Mouse (Mus musculus): ENCODE measurements around the gene Gabrq. TPM values are rescaled to one million over a fixed set of nuclear protein-coding genes. Genes with fewer than 3 reads are reported as not detected.

Gabrq gene
- not detected for polyA plus RNA-seq (2021)

- TF ChIP-seq CTCF (IDR thresholded peaks at IDR 0.05) = no peak
- no peak for ATAC-seq
- in situ Hi-C loops (cut with MboI; ENCODE audit: low pct_unique_long_range_greater_than_20kb) = loop anchor here (5.0 to 10.0 kb wide), 2 partner anchors 813 to 1180 kb away; no protein-coding TSS in a partner anchor
- ChIA-PET POLR2A (interaction anchor here (0.6 kb wide), 1 partner anchor 149 kb away, joined by 3 read pairs; no protein-coding TSS in a partner anchor), CTCF (interaction anchor here (0.9 to 1.9 kb wide), 2 partner anchors 9 to 1177 kb away, joined by 3 to 4 read pairs; no protein-coding TSS in a partner anchor)
- DNase-seq (ENCODE audit: low read depth, low spot score) = no peak
- H3K27me3 ChIP-seq = peaks cover 53% of the 10 kb centered on the region
These were observed at the start of gene Gabrq for GRCm38 (mm10) chrX:72824776-72825588. Gabrq (plus strand) TSS chrX:72825178.

- ChIA-PET CTCF (interaction anchor here (0.8 kb wide), 1 partner anchor 19 kb away, joined by 5 read pairs; no protein-coding TSS in a partner anchor), POLR2A (no interaction called here)
- ATAC-seq (no peak), DNase-seq (ENCODE audit: low read depth, low spot score) (no peak)
- in situ Hi-C loops (cut with MboI; ENCODE audit: low pct_unique_long_range_greater_than_20kb) = no loop called here
- no peak for TF ChIP-seq CTCF (IDR thresholded peaks at IDR 0.05)
- H3K27me3 ChIP-seq = peaks cover 50% of the 10 kb centered on the region
These were observed 36.0 kb upstream of the Gabrq start for GRCm38 (mm10) chrX:72788773-72789557.

- in situ Hi-C loops (cut with MboI; ENCODE audit: low pct_unique_long_range_greater_than_20kb) = no loop called here
- POLR2A ChIA-PET = no interaction called here
- CTCF ChIA-PET = interaction anchor here (0.7 kb wide), 1 partner anchor 9 kb away, joined by 3 read pairs; no protein-coding TSS in a partner anchor
- peaks cover 44% of the 10 kb centered on the region for H3K27me3 ChIP-seq
- ATAC-seq (no peak), DNase-seq (ENCODE audit: low read depth, low spot score) (no peak)
- TF ChIP-seq CTCF (IDR thresholded peaks at IDR 0.05) = no peak
These were observed 35.5 kb upstream of the Gabrq start for GRCm38 (mm10) chrX:72789558-72789871.

- TF ChIP-seq CTCF (IDR thresholded peaks at IDR 0.05) = peak; percentile 96
These were observed 5.4 kb upstream of the Gabrq start for GRCm38 (mm10) chrX:72819594-72819993.

GRCm38 (mm10) chrX:72823310-72823709 lies 1.7 kb upstream of the Gabrq start:
- in situ Hi-C loops (cut with MboI; ENCODE audit: low pct_unique_long_range_greater_than_20kb) = loop anchor here (5.0 to 10.0 kb wide), 2 partner anchors 811 to 1179 kb away; no protein-coding TSS in a partner anchor
- DNase-seq (ENCODE audit: low read depth, low spot score) (no peak), ATAC-seq (no peak)
- ChIA-PET POLR2A (no interaction called here), CTCF (no interaction called here)
- H3K27me3 ChIP-seq = peaks cover 55% of the 10 kb centered on the region
- no peak for TF ChIP-seq CTCF (IDR thresholded peaks at IDR 0.05)

More at GRCm38 (mm10) chrX:72819594-72819993, 5.4 kb upstream of the Gabrq start:
- in situ Hi-C loops (cut with MboI; ENCODE audit: low pct_unique_long_range_greater_than_20kb) = no loop called here
- H3K27me3 ChIP-seq = peaks cover 42% of the 10 kb centered on the region
- ChIA-PET CTCF (interaction anchor here (1.1 to 1.9 kb wide), 2 partner anchors 12 to 1171 kb away, joined by 3 to 5 read pairs; no protein-coding TSS in a partner anchor), POLR2A (no interaction called here)
- DNase-seq (ENCODE audit: low read depth, low spot score) (peak; percentile 4), ATAC-seq (no peak)

- TF ChIP-seq CTCF (IDR thresholded peaks at IDR 0.05) = no peak
- in situ Hi-C loops (cut with MboI; ENCODE audit: low pct_unique_long_range_greater_than_20kb) = loop anchor here (10.0 kb wide), 1 partner anchor 1181 kb away; no protein-coding TSS in a partner anchor
- ChIA-PET POLR2A (interaction anchor here (0.6 kb wide), 1 partner anchor 150 kb away, joined by 3 read pairs; no protein-coding TSS in a partner anchor), CTCF (interaction anchor here (0.9 to 1.9 kb wide), 2 partner anchors 8 to 1178 kb away, joined by 3 to 4 read pairs; no protein-coding TSS in a partner anchor)
- peaks cover 54% of the 10 kb centered on the region for H3K27me3 ChIP-seq
- no peak for DNase-seq (ENCODE audit: low read depth, low spot score)
- ATAC-seq = no peak
These were observed 569 bp downstream of the Gabrq start for GRCm38 (mm10) chrX:72825589-72825905.

Other genes with a start within 250 kb of the Gabrq start
- gene Gabra3, start 168.3 kb upstream of the Gabrq start, polyA plus RNA-seq (2021) = 0.04 TPM
- 134 TPM for gene Cetn2, start 93.2 kb downstream of the Gabrq start, polyA plus RNA-seq (2021)
- 26.1 TPM for gene Nsdhl, start 93.4 kb downstream of the Gabrq start, polyA plus RNA-seq (2021)
- 15.8 TPM for gene Zfp185, start 162.2 kb downstream of the Gabrq start, polyA plus RNA-seq (2021)
- not detected for gene Pnma5, start 211.9 kb downstream of the Gabrq start, polyA plus RNA-seq (2021)
- gene Pnma3, start 239.6 kb downstream of the Gabrq start, polyA plus RNA-seq (2021) = not detected

Measured in Patski (cell line).